Mouse (Mus musculus) embryo, embryonic 10 days (tissue): ENCODE data around the gene Tgm4.
A peak's percentile ranks its signal among the peaks of the same experiment; 100 is the strongest.

ENCODE experiments used
- DNase-seq: peaks from one replicate; pipeline ENCODE4 v3.0.0-alpha.2; 2015; ENCODE audit warnings: low spot score

The Tgm4 gene

DNA sequence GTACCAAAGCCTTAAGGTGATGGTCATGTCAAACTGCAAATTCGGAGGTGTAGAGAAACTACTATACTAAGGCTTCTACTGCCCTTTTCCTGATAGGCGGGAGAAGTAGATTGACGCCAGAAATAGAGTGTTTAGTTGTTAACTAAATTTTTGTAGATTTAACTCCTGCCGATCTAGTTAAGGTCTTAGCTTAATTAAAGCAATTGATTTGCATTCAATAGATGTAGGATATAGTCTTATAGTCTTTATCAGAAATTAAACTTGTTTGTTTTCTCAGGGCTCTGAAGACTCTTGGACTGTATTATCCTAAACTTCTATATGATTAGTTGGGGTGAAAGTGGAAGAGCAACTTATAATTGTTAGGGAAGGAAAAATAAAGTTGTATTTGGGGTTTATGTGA is 72.7 kb downstream of the Tgm4 start:
- DNase-seq, result no peak

DNA sequence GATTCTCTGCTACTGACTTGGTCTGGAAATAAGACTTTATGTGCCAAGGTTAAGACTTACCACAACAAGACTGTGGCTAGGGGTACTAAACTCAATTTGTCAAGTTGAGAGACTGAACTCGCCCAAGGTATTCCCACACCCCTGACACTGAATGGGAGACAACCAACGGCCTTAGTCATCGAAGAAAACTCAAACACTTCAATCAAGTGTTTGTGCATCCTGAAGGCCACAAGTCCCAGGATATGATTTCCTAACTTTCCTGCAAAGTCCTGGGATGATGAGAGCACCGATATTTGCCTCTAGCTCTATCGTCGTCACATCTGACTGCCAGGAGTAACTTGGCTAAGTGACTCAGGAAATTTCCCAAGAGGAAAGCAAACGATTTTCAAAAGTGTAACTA is 74.7 kb downstream of the Tgm4 start:
- no peak for DNase-seq

DNA sequence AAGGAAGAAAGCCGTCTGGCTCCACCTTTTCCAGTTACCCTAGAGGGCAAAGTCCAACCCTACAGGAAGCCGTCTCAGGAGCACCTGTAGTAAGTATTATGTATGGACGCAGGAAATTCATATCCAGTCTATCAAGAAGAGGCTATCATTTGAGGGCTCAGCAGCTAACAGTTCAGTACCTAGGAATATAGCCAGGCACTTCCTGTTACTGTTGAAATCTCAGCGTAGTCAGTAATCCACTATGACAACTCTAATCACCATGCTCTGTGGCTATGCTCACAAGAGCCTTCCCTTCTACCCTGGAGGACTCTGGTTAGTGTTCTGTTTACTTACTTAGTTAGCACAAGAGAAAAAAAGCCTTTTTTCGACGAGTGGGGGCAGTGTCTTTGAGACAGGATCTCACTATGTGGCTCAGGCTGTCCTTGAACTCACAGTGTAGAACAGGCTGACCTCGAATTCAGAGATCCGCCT is 77.3 kb downstream of the Tgm4 start:
- no peak for DNase-seq

DNA sequence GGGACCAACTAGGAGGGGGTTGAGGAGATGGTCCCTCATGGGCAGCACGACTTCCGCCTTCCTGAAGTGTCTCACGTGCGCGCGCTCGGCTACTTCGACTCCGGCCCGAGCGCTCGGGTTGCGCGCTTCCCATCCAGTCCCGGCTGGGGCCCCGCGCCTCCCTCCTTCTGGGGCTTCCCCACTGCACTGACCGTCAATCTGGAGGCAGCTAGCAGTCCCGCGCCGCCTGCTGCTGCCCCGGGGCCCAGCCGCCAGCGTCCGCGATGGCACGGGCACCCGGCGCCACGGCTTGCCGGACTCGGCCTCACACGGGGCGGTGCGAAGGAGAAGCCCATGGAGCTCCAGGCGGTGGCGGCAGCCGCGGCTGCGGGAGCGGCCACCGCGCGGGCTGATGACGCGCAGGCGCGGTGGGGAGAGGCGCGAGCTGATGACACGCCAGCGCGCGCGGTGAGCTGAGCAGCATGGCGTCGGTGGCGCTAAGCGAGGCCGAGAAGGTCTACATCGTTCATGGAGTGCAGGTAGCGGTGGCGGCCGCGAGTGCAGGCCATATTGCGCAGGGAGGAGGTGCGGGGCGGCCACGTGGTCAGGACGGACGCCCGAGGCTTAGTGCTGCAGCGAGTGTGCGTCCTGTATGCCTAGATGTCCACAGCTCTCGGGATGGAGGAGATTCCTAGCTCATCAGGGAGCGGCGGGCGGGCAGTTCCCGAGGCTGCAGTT is 78.4 kb downstream of the Tgm4 start, which contains the start of the genes Zdhhc3 and Exosc7:
Gene Zdhhc3 (minus strand): TSS at position 401 of the 717 bp plus-strand sequence.
Gene Exosc7 (plus strand): TSS at position 411 of the 717 bp plus-strand sequence.
- DNase-seq, result peak; percentile 95

DNA sequence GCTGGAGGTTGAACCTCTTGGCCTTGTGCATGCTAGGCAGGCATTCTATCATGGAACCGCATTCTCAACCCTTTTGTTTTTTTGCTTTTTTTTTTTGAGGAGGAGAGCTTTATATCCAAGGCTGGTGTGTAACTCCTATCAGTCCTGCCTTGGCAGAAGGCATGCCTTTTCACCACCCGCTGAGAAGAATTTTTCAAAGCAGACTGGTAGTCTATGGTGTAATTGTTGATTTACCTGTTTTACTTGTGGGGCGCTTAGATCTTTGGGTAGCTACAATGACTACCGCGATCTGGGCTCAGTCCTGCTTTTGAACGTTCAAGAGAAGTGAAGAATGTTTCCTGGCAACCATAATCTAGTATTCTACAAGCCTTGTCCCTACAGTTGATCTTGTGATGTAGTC is 79.4 kb downstream of the Tgm4 start:
- no peak for DNase-seq

DNA sequence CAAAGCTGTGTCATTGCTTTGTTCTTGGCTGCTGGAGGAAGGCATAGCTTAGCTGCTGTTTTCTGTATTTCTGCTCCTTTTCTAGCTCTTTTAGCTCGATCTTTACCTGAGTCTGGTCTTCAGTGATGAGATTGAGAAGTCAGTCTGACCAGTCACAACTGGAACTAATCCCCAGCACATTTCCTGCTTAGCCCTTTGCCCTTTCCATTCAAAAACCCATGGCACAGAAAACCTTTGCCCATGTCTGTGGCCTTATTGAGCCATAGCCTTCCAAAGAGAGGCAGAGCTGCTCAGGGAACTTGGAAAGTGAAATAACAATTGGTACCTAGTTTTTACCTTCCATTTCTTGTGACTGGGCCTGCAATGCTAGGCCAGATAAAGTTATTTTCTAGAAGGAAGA is 81.0 kb downstream of the Tgm4 start:
- no peak for DNase-seq
